Mouse (Mus musculus) ES-E14 (cell line): ENCODE results near the gene Ric3.
"Not testable (repeated sequence)": the region's sequence is repeated elsewhere in the genome, so short reads cannot be mapped to it uniquely, and the experiment has no call there.

ENCODE experiments used
- CHD2 ChIP-seq: IDR thresholded peaks from 2 replicates; pipeline ENCODE4 v1.6.1; 2014; ENCODE audit warnings: mild to moderate bottlenecking, low read depth, low read length, inconsistent platforms
- HCFC1 ChIP-seq: IDR thresholded peaks from 2 replicates; pipeline ENCODE4 v1.6.1; 2012; ENCODE audit warnings: low read length, inconsistent platforms, borderline replicate concordance; ENCODE audit not compliant: insufficient read depth
- MAFK ChIP-seq: IDR thresholded peaks from 2 replicates; pipeline ENCODE4 v1.6.1; 2014; ENCODE audit warnings: mild to moderate bottlenecking, low read depth, low read length, inconsistent platforms; ENCODE audit not compliant: insufficient read depth
- ZC3H11A ChIP-seq: IDR thresholded peaks from 2 replicates; pipeline ENCODE4 v1.6.1; 2012; ENCODE audit warnings: low read depth, mild to moderate bottlenecking, inconsistent platforms, low read length, borderline replicate concordance
- ZNF384 ChIP-seq: IDR thresholded peaks from 2 replicates; pipeline ENCODE4 v1.6.1; 2012; ENCODE audit warnings: low read depth, low read length, inconsistent platforms

DNA sequence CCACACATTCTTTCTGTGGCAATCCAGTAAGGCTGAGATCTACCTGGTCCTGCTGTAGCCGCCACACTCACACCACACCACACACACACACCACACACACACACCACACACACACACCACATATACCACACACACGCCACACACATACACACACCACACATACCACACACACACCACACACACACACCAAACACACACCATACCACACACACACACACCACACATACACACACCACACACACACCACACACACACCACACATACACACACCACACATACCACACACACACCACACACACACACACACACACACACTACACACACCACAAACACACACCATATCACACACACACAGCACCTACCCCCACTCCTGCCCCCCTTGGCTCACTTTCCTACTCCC, 8.2 kb upstream of the Ric3 start:
- TF ChIP-seq CHD2, ZC3H11A, MAFK, HCFC1, ZNF384: not testable (repeated sequence)
